Mouse (Mus musculus) heart, adult 11 months (tissue): ENCODE measurements around the gene Ier3.

Source experiments
- DNase-seq: peaks from one replicate; pipeline ENCODE4 v3.0.0; 2022

The Ier3 gene

GRCm38 (mm10) chr17:35821439-35822430, at the start of gene Ier3:
Ier3 (plus strand) TSS chr17:35821684.
- peak; percentile 100 for DNase-seq

- DNase-seq = peak; percentile 99
These were observed 44.5 kb upstream of the Ier3 start for GRCm38 (mm10) chr17:35776811-35777609.

- no peak for DNase-seq
These were observed 42.5 kb upstream of the Ier3 start for GRCm38 (mm10) chr17:35778965-35779364.

- no peak for DNase-seq
These were observed 41.8 kb upstream of the Ier3 start for GRCm38 (mm10) chr17:35779466-35780205.

GRCm38 (mm10) chr17:35780362-35780761, 41.1 kb upstream of the Ier3 start:
- peak; percentile 92 for DNase-seq

GRCm38 (mm10) chr17:35782398-35782797, 39.1 kb upstream of the Ier3 start:
- DNase-seq = no peak

GRCm38 (mm10) chr17:35782924-35783323, 38.6 kb upstream of the Ier3 start:
- DNase-seq = peak; percentile 91

GRCm38 (mm10) chr17:35783944-35784343, 37.5 kb upstream of the Ier3 start:
- peak; percentile 95 for DNase-seq

GRCm38 (mm10) chr17:35785140-35785539, 36.3 kb upstream of the Ier3 start:
- DNase-seq = no peak

- DNase-seq = no peak
These were observed 34.0 kb upstream of the Ier3 start for GRCm38 (mm10) chr17:35787493-35787892.

GRCm38 (mm10) chr17:35788025-35788424, 33.5 kb upstream of the Ier3 start:
- no peak for DNase-seq

GRCm38 (mm10) chr17:35790933-35791332, 30.6 kb upstream of the Ier3 start:
- DNase-seq = no peak

- DNase-seq = no peak
These were observed 28.6 kb upstream of the Ier3 start for GRCm38 (mm10) chr17:35792837-35793236.

- no peak for DNase-seq
These were observed 26.4 kb upstream of the Ier3 start for GRCm38 (mm10) chr17:35795099-35795498.

- DNase-seq = no peak
These were observed 25.8 kb upstream of the Ier3 start for GRCm38 (mm10) chr17:35795656-35796055.

- DNase-seq = no peak
These were observed 24.6 kb upstream of the Ier3 start for GRCm38 (mm10) chr17:35796835-35797234.

- no peak for DNase-seq
These were observed 20.6 kb upstream of the Ier3 start for GRCm38 (mm10) chr17:35800905-35801304.

- peak; percentile 97 for DNase-seq
These were observed 18.5 kb upstream of the Ier3 start for GRCm38 (mm10) chr17:35803020-35803419.

GRCm38 (mm10) chr17:35803858-35804399, 17.6 kb upstream of the Ier3 start:
- no peak for DNase-seq

GRCm38 (mm10) chr17:35808073-35808472, 13.4 kb upstream of the Ier3 start:
- DNase-seq = peak; percentile 100

- peak; percentile 92 for DNase-seq
These were observed 12.1 kb upstream of the Ier3 start for GRCm38 (mm10) chr17:35809395-35809794.

GRCm38 (mm10) chr17:35810900-35811648, 10.4 kb upstream of the Ier3 start:
- peak; percentile 94 for DNase-seq
